ENCODE assay signal across 9 mouse cellular contexts in genomic region chr8:86328626-86329025, GRCm38 (mm10).
DNase-seq lines count a peak whose midpoint lies in the region; ATAC-seq and TF ChIP-seq lines count a peak whose summit lies in the region.
"Had no signal": no experiment of that assay in that cellular context is flagged by ENCODE, and none has a peak within 500 bp of the region (broad histone marks: within the 10 kb centered on the region; RNA-seq: fewer than 3 reads in every experiment).

No protein-coding gene starts in this region.

- 21% methylated on average over 7 of the region's 7 CpGs for WGBS in midbrain, embryonic 16.5 days
- 75% methylated on average over 7 of the region's 7 CpGs for WGBS in limb, embryonic 10.5 days

- no peak for TF ChIP-seq CTCF in gastrocnemius, adult 2 months (IDR thresholded peaks at IDR 0.05)

- H3K36me3 ChIP-seq in midbrain, embryonic 16.5 days (ENCODE audit: control insufficient read depth, insufficient read depth, low read length) = no peaks in the 10 kb centered on the region
- H3K36me3 ChIP-seq in limb, embryonic 10.5 days = no peaks in the 10 kb centered on the region

- ATAC-seq in midbrain, embryonic 16.5 days = no peak

- intact Hi-C loops in gastrocnemius, adult 2 months (cut with DNase I) = no loop called here

- H3K4me1 ChIP-seq in midbrain, embryonic 16.5 days (ENCODE audit: control insufficient read depth, insufficient read depth, low read length) = peaks cover 16% of the 10 kb centered on the region
- no peaks in the 10 kb centered on the region for H3K4me1 ChIP-seq in limb, embryonic 10.5 days

- peak overlapping the region; percentile 25; the same call in 1 of the 2 replicates for H3K4me2 ChIP-seq in midbrain, embryonic 16.5 days (ENCODE audit: low read length)

- no peak overlapping the region for H3K9ac ChIP-seq in midbrain, embryonic 16.5 days (ENCODE audit: low read depth, low read length)

- no peak overlapping the region for H3K27ac ChIP-seq in gastrocnemius, adult 2 months
- H3K27ac ChIP-seq in midbrain, embryonic 16.5 days (ENCODE audit: low read length) = 0 out of 2 replicates have a peak overlapping the region, but pooled peaks have one; percentile 28
- H3K27ac ChIP-seq in limb, embryonic 10.5 days = no peak overlapping the region

- H3K4me3 ChIP-seq in gastrocnemius, adult 2 months = no peak overlapping the region
- no peak overlapping the region for H3K4me3 ChIP-seq in midbrain, embryonic 16.5 days (ENCODE audit: low read depth, low read length)
- no peak overlapping the region for H3K4me3 ChIP-seq in limb, embryonic 10.5 days

- H3K9me3 ChIP-seq in midbrain, embryonic 16.5 days (replicated peaks; ENCODE audit: control insufficient read depth, low read length, poor library complexity, severe bottlenecking) = no peaks in the 10 kb centered on the region
- H3K9me3 ChIP-seq in limb, embryonic 10.5 days (replicated peaks) = no peaks in the 10 kb centered on the region

- H3K27me3 ChIP-seq in midbrain, embryonic 16.5 days (ENCODE audit: control insufficient read depth, insufficient read depth, low read depth, low read length) = no peaks in the 10 kb centered on the region
- H3K27me3 ChIP-seq in limb, embryonic 10.5 days (ENCODE audit: low read depth, poor library complexity, severe bottlenecking) = no peaks in the 10 kb centered on the region

- peak; percentile 18 for DNase-seq in gastrocnemius, adult 2 months
- no peak for DNase-seq in gastrocnemius, adult 18-20 months (ENCODE audit: low spot score)
- peak; percentile 35 for DNase-seq in cerebellum, adult 11 months
- DNase-seq in frontal cortex, adult 2 months (ENCODE audit: extremely low spot score in 1 of 2, low spot score in 1 of 2) = peak; percentile 54 to 87
- DNase-seq in limb, embryonic 10.5 days (ENCODE audit: low spot score) = no peak
- DNase-seq in B cell, adult 2 months = no peak
- no peak for DNase-seq in lung, adult 18-20 months
- DNase-seq: gastrocnemius, postnatal 14 days had no signal

Comparison
In these comparisons a context has a peak if more than half of its experiments do, and no peak if none do; other contexts are left out.
1. DNase-seq: peak in gastrocnemius, adult 2 months (single experiment), cerebellum, adult 11 months (single experiment) and frontal cortex, adult 2 months (2 of 2); none in gastrocnemius, adult 18-20 months (single experiment), limb, embryonic 10.5 days (single experiment), B cell, adult 2 months (0 of 2) and lung, adult 18-20 months (0 of 2).